18 mouse cellular contexts compared by ENCODE assay signal in genomic region chr13:90493696-90494095, GRCm38 (mm10).
"Had no signal": no experiment of that assay in that cellular context is flagged by ENCODE, and none has a peak within 500 bp of the region (broad histone marks: within the 10 kb centered on the region; RNA-seq: fewer than 3 reads in every experiment).

No protein-coding gene starts in this region.

- H3K27ac ChIP-seq: liver, embryonic 13.5 days; liver, embryonic 15.5 days; lung, embryonic 15.5 days; macrophage; midbrain, embryonic 13.5 days; neural tube, embryonic 12.5 days; stomach, embryonic 15.5 days; stomach, postnatal 0 days had no signal

- H3K4me2 ChIP-seq: liver, embryonic 13.5 days; liver, embryonic 15.5 days; lung, embryonic 15.5 days; midbrain, embryonic 11.5 days; midbrain, embryonic 13.5 days; neural tube, embryonic 12.5 days; stomach, embryonic 15.5 days had no signal

- H3K9ac ChIP-seq: liver, embryonic 13.5 days; liver, embryonic 15.5 days; liver, postnatal 0 days; lung, embryonic 15.5 days; midbrain, embryonic 13.5 days; neural tube, embryonic 12.5 days; stomach, embryonic 15.5 days had no signal

- H3K36me3 ChIP-seq: liver, embryonic 13.5 days; liver, embryonic 15.5 days; lung, embryonic 15.5 days; midbrain, embryonic 13.5 days; neural tube, embryonic 12.5 days; stomach, embryonic 15.5 days had no signal

- H3K4me1 ChIP-seq: liver, embryonic 13.5 days; liver, embryonic 15.5 days; lung, embryonic 15.5 days; megakaryocyte, embryonic 14.5 days; midbrain, embryonic 13.5 days; neural tube, embryonic 12.5 days; stomach, embryonic 15.5 days had no signal

- ATAC-seq: liver, postnatal 0 days; lung, postnatal 0 days; midbrain, embryonic 13.5 days had no signal

- H3K9me3 ChIP-seq: liver, embryonic 13.5 days; liver, embryonic 15.5 days; lung, embryonic 15.5 days; midbrain, embryonic 13.5 days; neural tube, embryonic 12.5 days; stomach, embryonic 15.5 days had no signal

- DNase-seq: liver, embryonic 13.5 days; liver, postnatal 0 days; lung, adult 2 months; lung, postnatal 14 days; lung, postnatal 36 days; thymus, adult 18-20 months; thymus, postnatal 14 days; thymus, postnatal 36 days had no signal

- H3K4me3 ChIP-seq: liver, embryonic 13.5 days; liver, embryonic 15.5 days; lung, embryonic 15.5 days; megakaryocyte, embryonic 14.5 days; midbrain, embryonic 13.5 days; neural tube, embryonic 12.5 days; stomach, embryonic 15.5 days had no signal

- H3K27me3 ChIP-seq: liver, embryonic 13.5 days; liver, embryonic 15.5 days; lung, embryonic 15.5 days; megakaryocyte, embryonic 14.5 days; midbrain, embryonic 13.5 days; neural tube, embryonic 12.5 days; stomach, embryonic 15.5 days had no signal
